Mouse (Mus musculus): Measurements from ENCODE around the gene Cdx2. TPM values are rescaled to one million over a fixed set of nuclear protein-coding genes. Genes with fewer than 3 reads are reported as not detected.

The Cdx2 gene
- polyA plus RNA-seq, 1 experiment from 2014 or later, result not detected

DNA sequence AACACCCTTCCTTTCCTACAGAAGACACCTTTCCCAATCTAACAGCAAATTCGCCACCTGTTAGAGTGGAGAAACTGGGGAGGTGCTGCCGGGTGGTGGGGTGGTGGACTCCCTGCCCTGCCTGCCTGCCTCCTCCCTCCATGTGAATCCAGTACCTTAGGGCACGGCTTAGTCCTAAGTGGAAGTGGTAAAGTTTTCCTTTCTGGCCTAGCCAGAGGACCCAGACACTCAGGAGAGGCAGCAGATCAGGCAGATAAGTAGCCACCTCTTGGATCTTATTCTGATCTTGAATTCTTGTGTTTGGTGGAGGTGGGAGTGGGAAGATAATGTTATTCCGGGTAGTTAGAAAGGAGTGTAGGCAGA lies 7.1 kb downstream of the Cdx2 start:
- Histone ChIP-seq H3K9ac (no peak overlapping the region), H3K36me3 (replicated peaks) (no peaks in the 10 kb centered on the region), H3K27me3 (replicated peaks) (peaks cover 93% of the 10 kb centered on the region), H3K4me2 (0 out of 2 replicates have a peak overlapping the region, but pooled peaks have one; percentile 34), H3K9me3 (no peaks in the 10 kb centered on the region), H3K4me1 (peaks cover 17% of the 10 kb centered on the region), H3K27ac (no peak overlapping the region), H3K4me3 (no peak overlapping the region)
- 5% methylated on average over 4 of the region's 4 CpGs for WGBS
- no peak for ATAC-seq (replicated peaks)

DNA sequence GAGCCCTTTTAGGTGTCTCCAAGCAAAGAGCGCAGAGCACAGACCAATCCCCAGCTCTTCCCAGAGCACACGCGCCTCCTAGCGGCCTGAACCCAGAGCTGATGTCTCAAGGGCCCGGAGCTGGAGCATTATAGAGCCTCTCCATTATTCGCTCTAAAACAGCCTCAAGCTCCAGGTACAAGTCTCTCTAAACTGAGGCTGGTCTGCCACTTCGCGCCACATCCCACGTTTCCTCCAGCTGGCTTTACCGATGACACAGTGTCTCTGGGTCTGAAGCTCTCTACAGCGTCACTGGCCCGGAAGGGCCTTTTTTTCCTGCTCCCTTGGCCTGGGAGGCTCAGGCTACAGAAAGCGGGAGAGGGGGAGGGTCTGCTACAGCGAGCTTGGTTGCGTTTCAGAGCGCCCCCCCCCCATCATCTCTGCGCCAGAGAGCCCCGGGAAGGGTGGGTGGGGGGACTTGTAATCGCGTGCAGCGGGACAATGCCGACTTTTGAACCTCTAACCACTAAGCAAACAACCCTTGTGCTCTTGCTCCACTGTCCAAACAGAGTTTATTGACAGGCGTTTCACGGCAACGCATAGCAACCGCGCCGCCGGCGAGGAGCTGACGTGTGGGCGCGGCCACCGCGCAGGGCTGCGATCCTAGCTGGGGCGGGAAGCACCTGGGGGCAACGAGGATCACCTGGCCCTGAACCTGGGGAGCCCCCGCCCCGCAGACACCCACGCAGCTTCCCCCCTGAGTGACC lies 7.6 kb downstream of the Cdx2 start:
- H3K27me3 ChIP-seq (replicated peaks), result peaks cover 93% of the 10 kb centered on the region
- H3K9me3 ChIP-seq, result no peaks in the 10 kb centered on the region
- no peak for ATAC-seq (replicated peaks)
- H3K27ac ChIP-seq, result no peak overlapping the region
- peaks cover 12% of the 10 kb centered on the region for H3K4me1 ChIP-seq
- peak overlapping the region; percentile 34 for H3K4me2 ChIP-seq
- 0 out of 2 replicates have a peak overlapping the region, but pooled peaks have one; percentile 1 for H3K4me3 ChIP-seq
- no peaks in the 10 kb centered on the region for H3K36me3 ChIP-seq (replicated peaks)
- H3K9ac ChIP-seq, result no peak overlapping the region
- under 1% methylated on average over 41 of the region's 41 CpGs for WGBS

- Histone ChIP-seq H3K4me1 (peaks cover 9% of the 10 kb centered on the region), H3K36me3 (replicated peaks) (no peaks in the 10 kb centered on the region), H3K27me3 (replicated peaks) (peaks cover 93% of the 10 kb centered on the region), H3K4me3 (no peak overlapping the region), H3K9me3 (no peaks in the 10 kb centered on the region), H3K9ac (no peak overlapping the region), H3K27ac (no peak overlapping the region), H3K4me2 (no peak overlapping the region)
- 61% methylated on average over 5 of the region's 5 CpGs for WGBS
- no peak for ATAC-seq (replicated peaks)
Observed at GRCm38 (mm10) chr5:147297249-147297648, 9.8 kb downstream of the Cdx2 start.

DNA sequence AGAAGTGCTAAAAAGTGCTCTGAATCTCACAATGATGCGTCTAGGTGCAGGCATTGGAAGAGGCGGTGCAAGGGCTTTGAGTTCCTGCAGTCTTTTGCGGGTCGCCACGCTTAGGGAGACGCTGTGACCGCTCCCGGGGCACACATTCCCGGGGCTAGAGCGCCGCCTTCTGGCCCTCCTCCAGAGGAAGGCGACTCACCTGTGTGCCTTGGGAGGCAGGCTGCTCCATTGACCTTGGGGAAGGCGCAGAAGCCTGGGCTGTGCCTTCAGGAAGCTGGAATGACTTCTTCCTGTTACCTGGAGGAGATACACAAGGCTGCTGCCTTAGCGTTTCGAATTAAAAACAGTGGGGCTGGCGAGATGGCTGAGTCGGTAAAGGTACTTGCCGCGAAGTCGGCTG lies 12.9 kb downstream of the Cdx2 start:
- Histone ChIP-seq H3K9me3 (no peaks in the 10 kb centered on the region), H3K9ac (no peak overlapping the region), H3K4me3 (no peak overlapping the region), H3K27me3 (replicated peaks) (peaks cover 69% of the 10 kb centered on the region), H3K4me2 (no peak overlapping the region), H3K27ac (no peak overlapping the region), H3K4me1 (peaks cover 3% of the 10 kb centered on the region; the same call in 1 of the 2 replicates), H3K36me3 (replicated peaks) (no peaks in the 10 kb centered on the region)
- ATAC-seq (replicated peaks), result no peak
- 16% methylated on average over 20 of the region's 20 CpGs for WGBS

- 18% methylated on average over 18 of the region's 18 CpGs for WGBS
Observed at GRCm38 (mm10) chr5:147293127-147293910, 13.8 kb downstream of the Cdx2 start.

DNA sequence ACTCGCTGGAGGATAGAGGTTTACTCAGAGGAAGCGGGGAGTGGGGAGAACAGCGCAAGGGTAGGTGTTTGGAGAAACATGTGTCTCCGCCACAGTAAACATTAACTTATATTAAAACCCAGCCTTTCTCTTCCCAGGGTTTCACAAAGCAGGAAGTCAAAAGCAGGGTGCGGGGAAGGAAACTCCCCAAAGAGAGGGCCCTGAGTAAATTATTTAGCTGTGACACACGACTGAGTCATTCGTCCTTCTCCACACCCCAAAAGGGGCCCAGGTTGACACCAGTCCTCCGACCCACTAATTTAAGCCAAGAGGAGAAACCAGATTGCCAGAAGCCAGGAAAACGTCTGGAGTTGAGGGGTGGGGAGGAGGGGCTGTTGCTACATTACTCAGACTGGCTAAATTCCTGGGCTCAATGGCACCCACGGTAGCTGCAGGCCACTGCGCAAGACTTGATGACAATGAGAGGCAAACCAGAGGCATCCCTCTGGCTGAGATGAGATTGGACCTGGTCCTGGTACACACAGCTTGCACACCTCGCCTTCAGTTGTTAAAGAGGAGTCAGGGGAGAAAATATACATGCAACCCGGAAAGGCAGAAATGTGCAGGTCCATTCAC lies 14.5 kb downstream of the Cdx2 start:
- H3K9ac ChIP-seq, result no peak overlapping the region
- peaks cover 3% of the 10 kb centered on the region; the same call in 1 of the 2 replicates for H3K4me1 ChIP-seq
- no peak overlapping the region for H3K27ac ChIP-seq
- peaks cover 55% of the 10 kb centered on the region for H3K27me3 ChIP-seq (replicated peaks)
- no peak overlapping the region for H3K4me3 ChIP-seq
- WGBS, result 49% methylated on average over 13 of the region's 13 CpGs
- H3K36me3 ChIP-seq (replicated peaks), result no peaks in the 10 kb centered on the region
- no peaks in the 10 kb centered on the region for H3K9me3 ChIP-seq
- H3K4me2 ChIP-seq, result no peak overlapping the region
- ATAC-seq (replicated peaks), result no peak

More at GRCm38 (mm10) chr5:147293127-147293910, 13.8 kb downstream of the Cdx2 start:
- Histone ChIP-seq H3K27me3 (replicated peaks) (peaks cover 62% of the 10 kb centered on the region), H3K36me3 (replicated peaks) (no peaks in the 10 kb centered on the region), H3K9ac (no peak overlapping the region), H3K27ac (no peak overlapping the region), H3K9me3 (no peaks in the 10 kb centered on the region), H3K4me3 (no peak overlapping the region), H3K4me2 (no peak overlapping the region), H3K4me1 (peaks cover 3% of the 10 kb centered on the region; the same call in 1 of the 2 replicates)
- ATAC-seq (replicated peaks), result peak; percentile 48; the same call in 1 of the 2 replicates

- H3K9ac ChIP-seq, result no peak overlapping the region
- no peaks in the 10 kb centered on the region for H3K36me3 ChIP-seq (replicated peaks)
- H3K27me3 ChIP-seq (replicated peaks), result peaks cover 48% of the 10 kb centered on the region
- H3K4me2 ChIP-seq, result no peak overlapping the region
- H3K4me3 ChIP-seq, result no peak overlapping the region
- H3K9me3 ChIP-seq, result no peaks in the 10 kb centered on the region
- no peak for ATAC-seq (replicated peaks)
- H3K4me1 ChIP-seq, result peaks cover 3% of the 10 kb centered on the region; the same call in 1 of the 2 replicates
- 44% methylated on average over 16 of the region's 16 CpGs for WGBS
- H3K27ac ChIP-seq, result no peak overlapping the region
Observed at GRCm38 (mm10) chr5:147291764-147292505, 15.1 kb downstream of the Cdx2 start.

- ATAC-seq (replicated peaks), result no peak
- peaks cover 31% of the 10 kb centered on the region for H3K27me3 ChIP-seq (replicated peaks)
Observed at GRCm38 (mm10) chr5:147284365-147284764, 22.7 kb downstream of the Cdx2 start.

GRCm38 (mm10) chr5:147277547-147277925 lies 29.5 kb downstream of the Cdx2 start:
- peaks cover 4% of the 10 kb centered on the region; the same call in 1 of the 2 replicates for H3K4me1 ChIP-seq
- H3K27ac ChIP-seq, result no peak overlapping the region
- ATAC-seq (replicated peaks), result no peak
- H3K36me3 ChIP-seq (replicated peaks), result no peaks in the 10 kb centered on the region
- H3K4me3 ChIP-seq, result no peak overlapping the region
- H3K9me3 ChIP-seq, result no peaks in the 10 kb centered on the region
- under 1% methylated on average over 13 of the region's 13 CpGs for WGBS
- H3K4me2 ChIP-seq, result no peak overlapping the region
- H3K27me3 ChIP-seq (replicated peaks), result peaks cover 87% of the 10 kb centered on the region
- H3K9ac ChIP-seq, result no peak overlapping the region

More at GRCm38 (mm10) chr5:147284365-147284764, 22.7 kb downstream of the Cdx2 start:
- Histone ChIP-seq H3K36me3 (replicated peaks) (no peaks in the 10 kb centered on the region), H3K4me1 (no peaks in the 10 kb centered on the region), H3K4me3 (no peak overlapping the region), H3K9ac (no peak overlapping the region), H3K4me2 (no peak overlapping the region), H3K9me3 (no peaks in the 10 kb centered on the region), H3K27ac (no peak overlapping the region)
- WGBS, result 75% methylated on average over 4 of the region's 4 CpGs

GRCm38 (mm10) chr5:147276701-147277546 lies 30.1 kb downstream of the Cdx2 start:
- Histone ChIP-seq H3K4me3 (no peak overlapping the region), H3K4me2 (no peak overlapping the region), H3K36me3 (replicated peaks) (no peaks in the 10 kb centered on the region), H3K9ac (no peak overlapping the region), H3K27ac (no peak overlapping the region), H3K27me3 (replicated peaks) (peaks cover 92% of the 10 kb centered on the region), H3K4me1 (peaks cover 4% of the 10 kb centered on the region; the same call in 1 of the 2 replicates), H3K9me3 (no peaks in the 10 kb centered on the region)
- WGBS, result 1% methylated on average over 18 of the region's 18 CpGs
- ATAC-seq (replicated peaks), result no peak

- ATAC-seq (replicated peaks), result no peak
- 17% methylated on average over 3 of the region's 3 CpGs for WGBS
- H3K4me2 ChIP-seq, result no peak overlapping the region
Observed at GRCm38 (mm10) chr5:147275761-147276160, 31.3 kb downstream of the Cdx2 start.

More at GRCm38 (mm10) chr5:147275761-147276160, 31.3 kb downstream of the Cdx2 start:
- Histone ChIP-seq H3K4me1 (peaks cover 4% of the 10 kb centered on the region; the same call in 1 of the 2 replicates), H3K36me3 (replicated peaks) (no peaks in the 10 kb centered on the region), H3K9me3 (no peaks in the 10 kb centered on the region), H3K9ac (no peak overlapping the region), H3K27ac (no peak overlapping the region), H3K27me3 (replicated peaks) (peaks cover 94% of the 10 kb centered on the region), H3K4me3 (no peak overlapping the region)
